Mouse (Mus musculus): ENCODE measurements around the gene Fermt2. TPM values are rescaled to one million over a fixed set of nuclear protein-coding genes. Genes with fewer than 3 reads are reported as not detected.

Gene Fermt2
- 91.4 TPM for polyA plus RNA-seq (2015; fragmentation: Illumina TruSeq; extraction: RNeasy Lipid Tissue Mini Kit (QIAGEN cat#74804); ENCODE audit: low read depth, low replicate concordance)

GRCm38 (mm10) chr14:45529411-45530363, at the start of gene Fermt2:
TSS of gene Fermt2 (minus strand) at chr14:45530118.

Other genes starting within 250 kb of the Fermt2 start
- gene Ero1l, start 211.3 kb downstream of the Fermt2 start, polyA plus RNA-seq (2015; fragmentation: Illumina TruSeq; extraction: RNeasy Lipid Tissue Mini Kit (QIAGEN cat#74804); ENCODE audit: low read depth, low replicate concordance): 32.6 TPM
- gene Psmc6, start 200.3 kb downstream of the Fermt2 start, polyA plus RNA-seq (2015; fragmentation: Illumina TruSeq; extraction: RNeasy Lipid Tissue Mini Kit (QIAGEN cat#74804); ENCODE audit: low read depth, low replicate concordance): 133 TPM
- 12.4 TPM for gene Styx, start 179.0 kb downstream of the Fermt2 start, polyA plus RNA-seq (2015; fragmentation: Illumina TruSeq; extraction: RNeasy Lipid Tissue Mini Kit (QIAGEN cat#74804); ENCODE audit: low read depth, low replicate concordance)
- gene Gnpnat1, start 125.2 kb downstream of the Fermt2 start, polyA plus RNA-seq (2015; fragmentation: Illumina TruSeq; extraction: RNeasy Lipid Tissue Mini Kit (QIAGEN cat#74804); ENCODE audit: low read depth, low replicate concordance): 16.5 TPM
- gene Ddhd1, start 128.0 kb upstream of the Fermt2 start, polyA plus RNA-seq (2015; fragmentation: Illumina TruSeq; extraction: RNeasy Lipid Tissue Mini Kit (QIAGEN cat#74804); ENCODE audit: low read depth, low replicate concordance): 62.6 TPM